Mouse (Mus musculus): ENCODE measurements around the gene Hbq1a. TPM values are rescaled to one million over a fixed set of nuclear protein-coding genes. Genes with fewer than 3 reads are reported as not detected.
"Not testable (repeated sequence)": the region's sequence is repeated elsewhere in the genome, so short reads cannot be mapped to it uniquely, and the experiment has no call there.

Gene Hbq1a
- polyA plus RNA-seq, 1 experiment = not detected

DNA sequence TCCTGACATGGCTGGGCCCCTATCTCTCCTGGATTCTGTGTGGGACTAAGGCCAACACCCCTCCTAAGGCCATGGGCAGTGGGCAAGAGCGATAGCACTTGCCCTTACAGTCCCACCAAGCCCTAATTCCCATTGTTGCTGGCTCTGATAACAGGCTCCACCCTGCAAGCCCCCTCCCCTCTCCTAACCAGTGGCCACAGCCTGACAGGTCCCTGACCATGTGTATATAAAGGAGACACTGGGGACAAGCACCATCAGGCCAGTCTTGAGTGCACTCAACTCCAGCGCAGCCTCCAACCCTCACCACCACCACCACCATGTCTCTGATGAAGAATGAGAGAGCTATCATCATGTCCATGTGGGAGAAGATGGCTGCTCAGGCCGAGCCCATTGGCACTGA is 23.5 kb upstream of the Hbq1a start, which contains the start of gene Hba-x:
TSS of gene Hba-x (plus strand) at position 54 of the 400 bp plus-strand sequence.
- Histone ChIP-seq H3K27ac (ENCODE audit: insufficient read depth, low read depth, low read length) (no peak within 1 kb of the TSS), H3K27me3 (ENCODE audit: control insufficient read depth, insufficient read depth, low read length) (no peaks in the 10 kb centered on the region; the same call in 1 of the 2 replicates), H3K36me3 (ENCODE audit: control insufficient read depth, insufficient read depth, low read length) (no peaks in the 10 kb centered on the region), H3K4me3 (ENCODE audit: low read depth, low read length) (no peak within 1 kb of the TSS), H3K4me1 (ENCODE audit: control insufficient read depth, insufficient read depth, insufficient read length, low read length) (no peaks in the 10 kb centered on the region)
- 72% methylated on average over 3 of the region's 3 CpGs for WGBS
- TF ChIP-seq CTCF (IDR thresholded peaks at IDR 0.05; ENCODE audit: extremely low read depth, insufficient read length, insufficient replicate concordance, low read depth, low read length) (no peak), POLR2A (IDR thresholded peaks at IDR 0.05; ENCODE audit: low read depth, low read length) (no peak)

DNA sequence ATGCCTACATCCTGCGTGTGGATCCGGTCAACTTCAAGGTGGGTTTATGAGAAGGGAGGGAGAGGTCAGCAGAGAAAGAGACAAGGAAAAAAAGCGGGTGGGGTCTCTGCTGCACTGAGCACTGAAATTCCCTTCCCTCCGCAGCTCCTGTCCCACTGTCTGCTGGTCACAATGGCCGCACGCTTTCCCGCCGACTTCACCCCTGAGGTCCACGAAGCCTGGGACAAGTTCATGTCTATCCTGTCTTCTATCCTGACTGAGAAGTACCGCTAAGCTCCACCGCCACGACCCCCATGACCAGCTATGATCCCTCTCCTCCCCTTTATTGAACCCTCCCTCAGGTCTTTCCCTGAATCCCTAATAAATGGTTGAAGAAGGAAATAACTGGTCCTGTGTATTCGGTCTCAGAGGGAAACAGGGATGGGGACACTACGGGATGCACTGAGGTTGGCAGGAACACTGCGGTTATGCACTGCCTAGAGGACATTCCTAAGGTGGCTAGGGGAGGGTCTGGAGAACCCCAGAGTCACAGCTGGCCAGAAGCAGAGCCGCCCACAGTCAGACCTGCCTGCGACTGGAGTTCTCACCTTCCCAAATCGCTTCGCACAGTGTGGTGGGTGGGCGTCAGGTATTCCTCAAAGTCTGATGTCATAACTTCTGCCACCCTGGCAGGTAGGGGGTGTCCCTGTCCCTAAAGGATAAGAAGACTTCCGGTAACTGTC is 22.0 kb upstream of the Hbq1a start:
- no peaks in the 10 kb centered on the region; the same call in 1 of the 2 replicates for H3K27me3 ChIP-seq (ENCODE audit: control insufficient read depth, insufficient read depth, low read length)
- WGBS = 64% methylated on average over 21 of the region's 21 CpGs
- TF ChIP-seq POLR2A (IDR thresholded peaks at IDR 0.05; ENCODE audit: low read depth, low read length) = no peak
- TF ChIP-seq CTCF (IDR thresholded peaks at IDR 0.05; ENCODE audit: extremely low read depth, insufficient read length, insufficient replicate concordance, low read depth, low read length) = no peak

DNA sequence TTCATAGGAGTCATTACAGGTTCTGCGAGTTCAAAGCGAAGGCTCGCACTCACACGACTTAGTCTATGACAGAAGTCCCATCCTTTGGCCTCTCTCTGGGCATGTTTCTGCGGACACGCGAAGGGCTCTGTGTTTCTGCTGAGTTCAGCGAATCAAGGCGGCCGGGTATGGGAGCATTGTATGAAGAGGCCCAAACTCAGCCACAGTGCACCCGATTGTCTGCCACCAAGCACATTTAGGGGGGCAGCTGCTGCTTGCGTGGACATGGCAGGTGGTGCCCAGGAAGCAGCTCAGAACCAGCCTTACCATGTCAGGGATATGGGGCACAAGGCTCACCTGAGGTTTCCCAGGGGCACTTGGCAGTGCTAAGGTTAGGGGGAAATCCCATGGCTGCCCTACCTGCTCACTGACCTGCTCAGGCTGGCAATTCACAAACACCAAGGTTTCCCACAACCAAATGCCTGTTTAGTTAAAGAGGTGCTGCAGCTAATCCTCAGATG is 21.4 kb upstream of the Hbq1a start:
- H3K27me3 ChIP-seq (ENCODE audit: control insufficient read depth, insufficient read depth, low read length) = no peaks in the 10 kb centered on the region; the same call in 1 of the 2 replicates
- no peaks in the 10 kb centered on the region for H3K36me3 ChIP-seq (ENCODE audit: control insufficient read depth, insufficient read depth, low read length)
- no peak overlapping the region for H3K4me3 ChIP-seq (ENCODE audit: low read depth, low read length)
- WGBS = 78% methylated on average over 12 of the region's 12 CpGs
- TF ChIP-seq CTCF (IDR thresholded peaks at IDR 0.05; ENCODE audit: extremely low read depth, insufficient read length, insufficient replicate concordance, low read depth, low read length) = no peak
- no peak for TF ChIP-seq POLR2A (IDR thresholded peaks at IDR 0.05; ENCODE audit: low read depth, low read length)
- H3K27ac ChIP-seq (ENCODE audit: insufficient read depth, low read depth, low read length) = no peak overlapping the region
- H3K4me1 ChIP-seq (ENCODE audit: control insufficient read depth, insufficient read depth, insufficient read length, low read length) = no peaks in the 10 kb centered on the region

More for the DNA sequence above, 22.0 kb upstream of the Hbq1a start:
- Histone ChIP-seq H3K4me3 (ENCODE audit: low read depth, low read length) (no peak overlapping the region), H3K27ac (ENCODE audit: insufficient read depth, low read depth, low read length) (no peak overlapping the region), H3K36me3 (ENCODE audit: control insufficient read depth, insufficient read depth, low read length) (no peaks in the 10 kb centered on the region), H3K4me1 (ENCODE audit: control insufficient read depth, insufficient read depth, insufficient read length, low read length) (no peaks in the 10 kb centered on the region)

DNA sequence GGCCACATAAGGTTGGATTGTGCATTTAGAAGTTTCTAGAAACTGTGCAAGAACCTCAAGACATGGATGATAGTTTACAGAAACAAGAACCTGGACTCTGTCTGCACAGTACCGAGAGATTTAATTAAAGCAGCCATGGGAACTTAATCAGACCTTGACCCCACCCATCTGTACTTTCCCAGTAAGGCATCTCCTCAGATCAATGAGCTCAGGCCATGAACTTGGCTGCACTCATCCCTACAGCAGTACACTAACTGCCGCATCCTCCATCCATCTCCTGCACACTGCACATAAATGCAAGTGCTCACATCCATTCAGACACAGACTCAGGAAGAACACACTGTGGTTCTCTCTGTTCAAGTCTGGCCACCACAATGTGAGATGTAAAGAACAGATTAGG is 19.2 kb upstream of the Hbq1a start:
- Histone ChIP-seq H3K36me3 (ENCODE audit: control insufficient read depth, insufficient read depth, low read length) (no peaks in the 10 kb centered on the region), H3K27ac (ENCODE audit: insufficient read depth, low read depth, low read length) (no peak overlapping the region), H3K4me1 (ENCODE audit: control insufficient read depth, insufficient read depth, insufficient read length, low read length) (no peaks in the 10 kb centered on the region), H3K4me3 (ENCODE audit: low read depth, low read length) (no peak overlapping the region), H3K27me3 (ENCODE audit: control insufficient read depth, insufficient read depth, low read length) (no peaks in the 10 kb centered on the region; the same call in 1 of the 2 replicates)
- WGBS = 56% methylated on average over 2 of the region's 2 CpGs
- TF ChIP-seq CTCF (IDR thresholded peaks at IDR 0.05; ENCODE audit: extremely low read depth, insufficient read length, insufficient replicate concordance, low read depth, low read length) = no peak
- no peak for TF ChIP-seq POLR2A (IDR thresholded peaks at IDR 0.05; ENCODE audit: low read depth, low read length)

DNA sequence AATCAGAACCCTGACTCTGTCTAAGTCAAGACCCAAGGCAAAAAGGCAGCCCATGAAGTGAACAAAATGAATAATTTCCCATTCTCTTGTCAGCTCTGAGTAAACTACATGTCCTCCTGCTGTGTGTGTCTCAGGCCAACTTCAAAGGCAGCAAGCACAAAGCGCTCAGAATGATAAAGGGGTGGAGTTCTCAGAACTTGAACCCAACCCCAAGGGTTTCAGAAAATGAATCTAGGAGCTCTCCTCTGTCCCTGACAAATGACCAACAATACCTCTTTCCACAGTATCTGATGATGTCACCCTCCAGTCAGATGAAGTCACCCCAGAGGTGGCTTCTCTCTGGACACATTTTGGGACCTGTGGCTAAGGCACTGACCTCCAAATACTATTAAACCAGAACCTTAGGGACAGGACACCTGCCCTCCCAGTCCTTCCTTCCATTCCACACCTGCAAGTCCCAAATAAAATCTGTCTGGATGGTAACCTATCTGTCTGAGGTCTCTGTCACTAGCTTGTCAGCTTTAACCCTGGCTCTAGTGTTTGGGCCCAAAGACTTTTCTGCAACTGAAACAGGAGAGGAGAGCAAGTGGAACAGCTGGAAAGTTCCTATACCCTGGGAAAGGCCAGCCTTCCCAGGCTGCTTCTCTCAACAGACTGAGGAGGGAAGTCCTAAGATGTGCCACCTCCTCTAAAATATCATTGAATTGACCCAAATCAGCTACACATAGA is 18.3 kb upstream of the Hbq1a start:
- no peak overlapping the region for H3K4me3 ChIP-seq (ENCODE audit: low read depth, low read length)
- no peaks in the 10 kb centered on the region; the same call in 1 of the 2 replicates for H3K27me3 ChIP-seq (ENCODE audit: control insufficient read depth, insufficient read depth, low read length)
- H3K36me3 ChIP-seq (ENCODE audit: control insufficient read depth, insufficient read depth, low read length) = no peaks in the 10 kb centered on the region
- no peak overlapping the region for H3K27ac ChIP-seq (ENCODE audit: insufficient read depth, low read depth, low read length)
- WGBS = 72% methylated on average over 1 of the region's 1 CpGs
- TF ChIP-seq CTCF (IDR thresholded peaks at IDR 0.05; ENCODE audit: extremely low read depth, insufficient read length, insufficient replicate concordance, low read depth, low read length) = no peak
- TF ChIP-seq POLR2A (IDR thresholded peaks at IDR 0.05; ENCODE audit: low read depth, low read length) = no peak
- H3K4me1 ChIP-seq (ENCODE audit: control insufficient read depth, insufficient read depth, insufficient read length, low read length) = no peaks in the 10 kb centered on the region

DNA sequence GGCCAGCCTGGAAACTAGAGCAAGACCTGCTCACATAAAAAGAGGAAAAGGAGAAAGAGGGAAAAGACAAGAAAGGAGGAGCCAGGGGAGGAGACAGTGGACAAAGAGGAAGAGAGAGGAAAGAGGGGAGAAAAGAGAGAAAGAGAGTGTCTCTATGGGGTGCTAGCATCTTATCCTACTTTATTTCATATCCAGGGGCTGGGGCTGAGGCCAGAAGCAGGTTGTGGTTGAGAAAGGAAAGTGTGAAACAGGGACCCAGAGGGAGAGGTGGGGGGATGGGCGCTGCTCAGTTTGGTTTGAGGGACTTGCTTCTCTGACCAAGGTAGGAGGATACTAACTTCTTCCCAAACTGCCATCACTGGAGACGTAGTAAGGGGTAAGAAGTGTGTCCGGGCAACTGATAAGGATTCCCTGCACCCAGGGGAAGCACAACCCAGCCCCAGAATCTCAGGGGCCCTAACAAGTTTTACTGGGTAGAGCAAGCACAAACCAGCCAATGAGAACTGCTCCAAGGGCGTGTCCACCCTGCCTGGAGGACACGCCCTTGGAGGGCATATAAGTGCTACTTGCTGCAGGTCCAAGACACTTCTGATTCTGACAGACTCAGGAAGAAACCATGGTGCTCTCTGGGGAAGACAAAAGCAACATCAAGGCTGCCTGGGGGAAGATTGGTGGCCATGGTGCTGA is 16.6 kb upstream of the Hbq1a start, which contains the start of gene Hba-a1:
TSS of gene Hba-a1 (plus strand) at position 421 of the 687 bp plus-strand sequence.
- 36% methylated on average over 1 of the region's 5 CpGs for WGBS
- H3K4me1 ChIP-seq (ENCODE audit: control insufficient read depth, insufficient read depth, insufficient read length, low read length); H3K4me3 ChIP-seq (ENCODE audit: low read depth, low read length); H3K27ac ChIP-seq (ENCODE audit: insufficient read depth, low read depth, low read length); H3K36me3 ChIP-seq (ENCODE audit: control insufficient read depth, insufficient read depth, low read length); H3K27me3 ChIP-seq (ENCODE audit: control insufficient read depth, insufficient read depth, low read length): not testable (repeated sequence)

DNA sequence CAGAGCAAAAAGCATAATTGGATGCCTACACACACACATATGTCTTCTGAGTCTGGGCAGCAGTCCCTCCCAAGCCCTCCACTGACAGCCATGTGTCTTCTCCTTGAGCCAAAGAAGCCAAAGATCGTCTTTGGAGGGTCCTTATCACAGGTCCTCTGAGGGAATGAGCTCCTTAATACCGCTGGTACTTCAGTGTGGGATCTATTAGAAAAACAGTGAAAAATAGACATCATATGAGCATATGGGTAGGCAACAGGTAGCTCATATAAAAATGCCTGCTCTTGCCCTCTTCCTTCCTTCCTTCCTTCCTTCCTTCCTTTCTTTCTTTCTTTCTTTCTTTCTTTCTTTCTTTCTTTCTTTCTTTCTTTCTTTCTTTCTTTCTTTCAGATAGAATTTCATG is 15.3 kb upstream of the Hbq1a start:
- H3K36me3 ChIP-seq (ENCODE audit: control insufficient read depth, insufficient read depth, low read length); H3K27ac ChIP-seq (ENCODE audit: insufficient read depth, low read depth, low read length); H3K4me1 ChIP-seq (ENCODE audit: control insufficient read depth, insufficient read depth, insufficient read length, low read length); H3K4me3 ChIP-seq (ENCODE audit: low read depth, low read length); H3K27me3 ChIP-seq (ENCODE audit: control insufficient read depth, insufficient read depth, low read length): not testable (repeated sequence)
- WGBS = 25% methylated on average over 2 of the region's 2 CpGs
